Mouse (Mus musculus): ENCODE data around the gene Mapt.
"Not testable (repeated sequence)": the region's sequence is repeated elsewhere in the genome, so short reads cannot be mapped to it uniquely, and the experiment has no call there.

Mapt gene

DNA sequence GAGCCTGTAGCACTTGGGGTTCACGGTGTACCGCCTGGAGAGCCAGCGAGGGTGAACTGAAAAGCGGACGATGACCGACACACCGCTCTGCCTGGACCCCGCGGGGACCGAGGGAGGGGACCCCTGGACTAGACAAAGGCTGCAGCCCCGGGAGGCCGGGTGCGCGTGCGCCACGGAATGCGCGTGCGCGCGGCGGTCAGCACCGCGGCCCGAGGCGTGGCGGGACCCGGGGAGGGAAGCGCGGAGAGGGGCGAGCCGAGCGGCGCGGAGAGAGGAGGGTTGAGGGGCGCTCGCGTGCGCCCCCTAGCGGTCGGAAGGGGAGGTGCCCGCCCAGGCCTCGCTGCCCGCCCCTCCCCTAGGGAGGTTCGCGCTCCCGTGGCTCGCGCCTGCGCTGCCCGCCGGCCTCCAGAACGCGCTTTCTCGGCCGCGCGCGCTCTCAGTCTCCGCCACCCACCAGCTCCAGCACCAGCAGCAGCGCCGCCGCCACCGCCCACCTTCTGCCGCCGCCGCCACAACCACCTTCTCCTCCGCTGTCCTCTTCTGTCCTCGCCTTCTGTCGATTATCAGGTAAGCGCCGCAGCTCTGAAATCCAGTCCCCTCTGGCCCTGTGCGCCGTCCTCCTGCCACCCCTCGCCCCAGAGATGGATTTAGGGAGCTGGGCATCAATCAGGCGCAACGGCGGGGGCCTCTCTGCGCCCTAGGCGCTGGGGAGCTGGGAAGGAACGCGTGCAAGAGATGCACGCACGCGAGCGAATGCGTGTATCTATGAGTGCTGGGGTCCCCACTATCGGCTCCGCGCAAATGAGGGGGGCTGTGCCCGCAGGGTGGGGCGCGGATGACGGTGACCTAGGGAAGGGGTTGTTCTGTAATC, at the start of gene Mapt:
Mapt (plus strand) TSS at position 350 of the 871 bp plus-strand sequence.
- peak; percentile 93 to 94 for DNase-seq (ENCODE audit: low spot score in 2 of 2)

DNA sequence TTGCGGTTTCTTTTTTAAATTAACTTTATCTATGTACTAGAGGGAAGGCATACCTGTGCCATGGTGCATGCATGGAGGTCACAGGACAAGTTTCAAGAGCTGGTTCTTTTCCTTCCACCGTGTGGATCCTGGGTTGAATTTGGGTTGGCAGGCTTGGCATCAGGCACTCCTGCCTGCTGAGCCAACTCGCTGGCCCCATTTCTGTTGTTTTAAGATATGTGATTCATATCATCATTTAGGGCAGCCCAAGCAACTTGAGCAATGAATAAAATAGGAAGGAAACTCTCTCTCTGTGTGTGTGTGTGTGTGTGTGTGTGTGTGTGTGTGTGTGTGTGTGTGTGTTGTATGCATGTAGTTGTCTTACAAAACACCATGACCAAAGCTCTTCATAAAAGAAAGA, 49.0 kb upstream of the Mapt start:
- DNase-seq (ENCODE audit: low spot score in 2 of 2) = no peak

DNA sequence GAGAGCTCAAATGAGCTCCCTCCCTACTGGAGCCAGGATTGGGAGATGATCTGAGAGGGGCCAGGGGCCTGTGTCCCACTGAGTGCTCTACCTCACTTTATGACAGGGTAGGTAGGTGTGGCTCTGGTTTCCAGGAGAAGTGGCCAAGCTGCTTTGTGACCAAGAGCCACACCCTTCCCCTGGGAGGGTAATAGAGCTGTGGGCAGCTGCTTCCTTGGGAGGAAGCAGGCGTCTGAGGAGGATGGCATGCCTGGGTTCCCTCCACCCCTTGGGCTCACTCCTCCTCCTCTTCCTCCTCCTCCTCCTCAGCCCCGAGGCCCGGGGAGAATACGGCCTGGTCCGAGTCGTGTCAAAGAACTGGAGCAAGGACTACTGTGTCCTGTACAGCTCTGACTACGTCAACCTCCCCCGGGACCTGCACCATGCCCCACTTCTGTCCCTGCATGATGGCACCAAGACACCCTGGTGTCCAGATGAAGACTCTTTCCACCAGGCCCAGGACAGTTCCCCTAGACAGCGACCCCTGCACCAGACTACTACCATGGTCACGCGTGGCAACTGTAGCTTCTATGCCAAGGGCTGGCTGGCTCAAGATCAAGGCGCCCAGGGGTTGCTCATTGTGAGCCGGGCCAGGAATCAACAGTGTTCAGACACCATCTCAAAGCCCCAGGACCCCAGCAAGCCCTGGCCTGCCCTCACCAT, 44.9 kb upstream of the Mapt start, which contains the start of gene Sppl2c:
Sppl2c (plus strand) TSS at position 193 of the 702 bp plus-strand sequence.
- no peak for DNase-seq (ENCODE audit: low spot score in 2 of 2)

DNA sequence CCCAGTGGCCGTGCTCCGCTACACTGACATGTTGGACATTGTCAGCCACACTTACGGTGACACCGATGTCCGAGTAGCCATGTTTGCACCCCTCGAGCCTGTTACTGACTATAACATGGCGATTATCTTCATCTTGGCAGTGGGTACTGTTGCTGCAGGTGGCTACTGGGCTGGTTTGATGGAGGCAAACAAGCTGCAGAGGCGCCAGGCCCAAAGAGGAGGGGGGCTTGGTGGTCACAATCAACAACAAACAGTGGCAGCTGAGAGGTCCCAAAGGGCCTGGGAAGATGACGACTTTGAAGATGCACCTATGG, 44.4 kb upstream of the Mapt start:
- DNase-seq (ENCODE audit: low spot score in 2 of 2) = no peak

DNA sequence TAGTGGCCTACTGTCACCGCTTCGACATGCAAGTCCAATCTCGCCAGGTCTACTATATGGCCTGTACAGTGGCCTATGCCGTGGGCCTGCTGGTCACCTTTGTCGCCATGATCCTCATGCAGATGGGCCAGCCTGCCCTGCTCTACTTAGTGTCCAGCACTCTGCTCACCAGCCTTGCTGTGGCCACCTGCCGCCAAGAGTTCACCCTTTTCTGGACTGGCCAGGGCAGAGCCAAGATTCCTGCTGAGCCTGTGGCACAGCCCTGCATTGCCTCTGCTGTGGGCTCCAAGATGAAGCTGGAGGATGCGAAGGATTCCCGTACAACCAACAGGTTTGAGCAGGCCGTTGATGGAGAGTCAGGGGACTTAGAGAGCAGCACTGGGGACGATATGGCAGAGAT, 43.4 kb upstream of the Mapt start:
- no peak for DNase-seq (ENCODE audit: low spot score in 2 of 2)

DNA sequence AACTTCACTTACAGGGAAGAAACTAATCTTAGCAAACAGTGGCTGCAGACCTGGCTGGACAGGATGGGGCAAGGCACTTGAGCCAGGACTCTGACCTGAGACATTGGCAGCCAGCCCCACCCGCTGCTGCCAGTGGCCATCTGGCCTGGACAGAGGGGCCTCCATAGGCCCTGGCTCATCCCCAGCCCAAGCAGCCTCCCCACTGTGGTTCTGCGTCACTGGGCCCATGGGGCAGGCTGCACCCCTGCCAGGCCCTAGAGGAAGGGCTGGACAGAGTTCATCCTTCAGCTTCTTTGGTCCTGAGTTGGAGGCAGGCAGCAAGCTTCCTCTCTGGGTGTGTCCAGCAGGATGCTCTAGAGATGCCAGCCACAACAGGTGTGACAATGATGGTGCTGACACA, 41.2 kb upstream of the Mapt start:
- no peak for DNase-seq (ENCODE audit: low spot score in 2 of 2)

DNA sequence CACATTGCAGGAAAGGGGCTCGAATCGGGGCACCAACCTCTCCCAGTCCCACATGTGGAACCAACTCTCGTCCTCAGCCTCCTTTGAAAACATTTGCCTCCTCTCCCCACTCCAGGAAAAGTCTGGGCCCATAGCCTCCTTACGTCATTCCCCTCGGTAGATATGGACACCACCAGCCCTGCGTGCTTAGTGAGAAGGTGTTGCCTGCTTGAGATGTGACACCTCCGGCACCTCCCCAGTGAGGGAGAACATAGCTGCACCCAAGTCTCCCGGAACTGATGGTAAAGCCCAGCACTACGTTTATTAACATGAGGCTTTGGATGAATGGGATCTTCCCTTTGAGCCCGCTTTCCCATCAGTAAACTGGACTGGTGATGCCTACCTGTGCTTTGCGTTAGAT, 35.8 kb upstream of the Mapt start:
- DNase-seq (ENCODE audit: low spot score in 2 of 2) = no peak

DNA sequence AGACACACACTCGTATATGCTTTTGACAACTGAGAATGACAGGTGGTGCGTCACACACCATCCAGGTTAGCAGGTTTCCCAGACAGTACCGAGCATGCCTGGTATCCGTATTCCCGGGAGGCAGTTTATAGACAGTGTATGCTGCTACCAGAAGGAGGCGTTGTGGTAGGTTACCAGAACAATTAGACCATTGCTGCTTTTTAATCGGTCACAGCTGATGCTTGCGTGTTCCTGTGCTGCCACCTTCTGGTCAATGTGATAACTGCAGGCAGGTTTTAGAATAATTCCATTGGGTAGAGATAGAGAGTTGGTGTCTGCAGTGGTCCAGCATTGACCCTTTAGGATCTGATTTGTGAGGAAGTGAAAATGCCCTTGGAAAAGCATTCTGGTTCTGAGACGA, 35.4 kb upstream of the Mapt start:
- DNase-seq (ENCODE audit: low spot score in 2 of 2) = peak; percentile 98

DNA sequence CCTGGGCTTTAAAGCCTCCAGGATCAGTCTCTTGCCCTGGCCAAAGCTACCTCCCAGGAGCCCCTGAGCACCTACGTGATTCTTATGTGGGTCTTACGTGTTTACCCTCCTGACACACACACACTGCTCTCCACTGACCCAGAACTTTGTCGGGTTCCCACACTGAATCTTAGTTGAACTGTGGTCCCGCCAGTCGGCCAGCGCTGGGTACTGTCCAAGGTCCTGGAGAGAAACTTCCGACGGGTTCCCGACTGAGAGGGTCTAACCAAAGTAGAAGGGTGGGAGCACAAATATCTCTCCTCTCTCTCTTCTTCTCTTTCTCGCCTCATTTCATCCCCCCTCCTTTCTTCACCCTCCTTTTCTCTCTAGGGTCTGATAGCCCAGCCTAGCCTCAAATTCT, 33.3 kb upstream of the Mapt start:
- no peak for DNase-seq (ENCODE audit: low spot score in 2 of 2)

DNA sequence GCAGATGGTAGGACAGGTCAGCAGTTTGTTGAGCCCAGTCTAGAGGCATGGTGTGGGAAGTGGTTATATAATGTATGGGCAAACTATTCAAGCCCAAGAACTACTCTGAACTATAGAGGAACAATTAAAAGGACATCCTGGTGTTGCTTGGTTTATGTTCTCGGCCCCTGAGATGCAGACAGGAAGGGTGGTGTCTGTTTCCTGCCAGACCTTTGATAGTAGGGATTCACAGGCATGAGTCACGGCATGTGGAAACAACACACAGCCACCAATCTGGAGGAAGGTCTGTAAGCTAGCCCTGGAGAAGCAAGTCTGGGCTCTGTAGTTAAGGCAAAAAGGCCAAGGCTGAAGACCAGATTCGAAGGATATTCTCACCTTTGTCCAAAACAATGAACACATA, 27.9 kb upstream of the Mapt start:
- no peak for DNase-seq (ENCODE audit: low spot score in 2 of 2)

DNA sequence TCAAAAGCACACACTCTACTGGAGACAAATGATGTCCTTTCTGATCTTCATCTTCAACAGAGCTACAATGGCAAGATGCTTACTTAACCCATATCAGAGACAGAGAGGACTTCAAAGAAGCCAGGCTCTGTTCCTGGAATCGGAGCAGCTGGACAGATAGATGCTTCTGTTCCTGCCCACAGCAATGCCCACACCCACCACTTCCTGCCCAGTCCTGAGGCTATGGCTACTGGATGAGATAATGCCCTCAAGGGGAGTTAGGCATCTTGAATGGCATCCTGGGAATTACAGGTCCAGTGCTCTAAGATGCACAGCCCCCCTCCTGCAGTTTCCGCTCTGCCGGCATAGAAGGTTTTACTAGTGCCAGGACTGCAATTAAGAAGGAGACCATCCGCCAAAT, 24.6 kb upstream of the Mapt start:
- no peak for DNase-seq (ENCODE audit: low spot score in 2 of 2)

DNA sequence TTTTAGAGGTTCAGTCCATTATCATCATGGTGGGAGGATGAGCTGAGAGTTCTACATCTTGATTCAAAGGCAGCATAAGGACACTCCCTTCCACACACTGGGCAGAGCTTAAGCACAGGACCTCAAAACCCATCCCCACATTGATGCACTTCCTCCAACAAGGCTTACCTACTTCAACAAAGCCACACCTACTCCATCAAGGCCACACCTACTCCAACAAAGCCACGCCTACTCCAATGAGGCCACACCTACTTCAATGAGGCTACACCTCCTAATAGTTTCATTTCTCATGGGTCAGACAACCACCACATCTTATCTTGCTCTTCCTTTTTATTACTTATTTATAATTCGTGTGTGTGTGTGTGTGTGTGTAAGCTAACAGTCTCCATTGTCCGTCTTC, 22.1 kb upstream of the Mapt start:
- DNase-seq (ENCODE audit: low spot score in 2 of 2) = no peak

DNA sequence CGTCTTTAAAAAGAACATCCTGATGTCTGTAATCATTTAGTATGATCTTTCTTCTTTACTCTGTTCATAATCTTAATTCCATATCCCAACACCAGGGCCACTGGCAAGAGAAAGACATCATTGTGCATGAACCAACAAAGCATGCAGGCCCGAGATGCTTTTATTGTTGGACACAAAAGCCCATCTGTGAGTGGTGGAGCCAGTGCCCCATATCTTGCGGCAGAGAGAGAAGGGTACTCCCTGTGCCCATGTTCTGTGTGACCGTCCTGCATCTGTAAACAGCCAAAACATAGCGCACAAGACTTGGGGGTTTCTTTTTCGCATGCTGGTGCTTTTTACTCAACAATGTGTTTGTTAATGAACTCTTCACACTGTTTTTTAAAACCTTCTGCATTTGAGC, 19.9 kb upstream of the Mapt start:
- DNase-seq (ENCODE audit: low spot score in 2 of 2) = no peak

DNA sequence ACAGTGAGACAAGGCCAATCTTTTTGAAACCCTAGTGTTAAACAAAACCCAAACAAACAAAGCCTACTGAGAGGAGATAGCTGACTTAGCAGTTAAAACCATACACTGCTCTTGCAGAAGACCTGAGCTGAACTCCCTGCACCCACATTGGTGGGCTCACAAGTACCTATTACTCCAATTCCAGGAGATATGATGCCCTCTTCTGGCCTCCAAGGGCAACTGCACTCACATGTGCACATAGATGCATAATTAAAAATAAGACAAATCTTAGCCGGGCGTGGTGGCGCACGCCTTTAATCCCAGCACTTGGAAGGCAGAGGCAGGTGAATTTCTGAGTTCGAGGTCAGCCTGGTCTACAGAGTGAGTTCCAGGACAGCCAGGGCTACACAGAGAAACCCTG, 17.1 kb upstream of the Mapt start:
- not testable (repeated sequence) for DNase-seq (ENCODE audit: low spot score in 2 of 2)

DNA sequence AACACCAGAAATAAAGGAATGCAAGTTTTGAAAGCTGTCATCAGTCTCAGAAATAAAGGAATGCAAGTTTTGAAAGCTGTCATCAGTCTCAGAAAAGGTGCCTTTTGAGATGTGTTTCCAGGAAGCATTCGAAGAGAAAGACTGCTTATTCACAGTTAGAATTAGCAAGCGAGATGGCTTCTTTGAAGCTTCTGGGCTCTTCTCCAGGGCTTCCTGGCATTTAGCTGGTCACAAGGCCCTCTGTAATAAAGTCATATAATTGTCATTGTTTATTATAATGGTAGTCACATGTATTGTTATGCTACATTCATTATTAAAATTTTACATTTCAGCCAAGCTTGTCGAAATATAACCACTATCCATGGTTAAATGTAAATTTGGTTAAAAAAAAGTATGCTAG, 13.1 kb upstream of the Mapt start:
- no peak for DNase-seq (ENCODE audit: low spot score in 2 of 2)

DNA sequence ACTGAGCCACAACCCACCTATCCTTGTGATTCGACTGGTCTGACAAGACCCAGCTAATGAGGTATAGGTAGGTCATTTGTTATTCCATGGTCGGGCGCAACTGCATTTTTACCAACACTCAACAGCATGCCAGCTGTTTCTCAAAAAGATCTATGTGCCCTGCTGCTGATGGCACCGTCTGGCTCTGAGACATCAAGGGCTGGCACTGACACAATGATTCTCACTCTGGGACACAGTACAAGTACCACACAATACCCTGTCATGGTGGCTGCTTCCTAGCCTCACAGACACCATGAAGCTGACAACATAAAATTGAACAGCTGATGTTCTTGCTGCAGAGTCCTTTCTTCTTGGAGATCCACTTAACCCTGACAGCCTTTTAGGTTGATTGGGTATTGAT, 10.9 kb upstream of the Mapt start:
- DNase-seq (ENCODE audit: low spot score in 2 of 2) = no peak

DNA sequence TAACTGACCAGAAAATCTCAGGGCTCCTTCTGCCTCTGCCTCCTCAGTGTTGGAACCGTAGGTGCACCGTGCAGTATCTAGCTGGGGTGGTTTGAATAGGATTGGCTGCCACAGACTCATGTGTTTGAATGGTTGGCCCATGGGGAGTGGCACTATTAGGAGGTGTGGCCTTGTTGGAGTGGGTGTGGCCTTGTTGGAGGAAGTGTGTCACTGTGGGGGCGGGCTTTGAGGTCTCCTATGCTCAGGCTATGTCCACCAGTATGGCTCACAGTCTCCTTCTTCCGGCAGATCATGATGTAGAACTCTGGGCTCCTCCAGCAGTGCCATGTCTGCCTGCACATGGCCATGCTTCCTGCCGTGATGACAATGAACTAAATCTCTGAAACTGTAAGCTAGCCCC, 9.4 kb upstream of the Mapt start:
- no peak for DNase-seq (ENCODE audit: low spot score in 2 of 2)

DNA sequence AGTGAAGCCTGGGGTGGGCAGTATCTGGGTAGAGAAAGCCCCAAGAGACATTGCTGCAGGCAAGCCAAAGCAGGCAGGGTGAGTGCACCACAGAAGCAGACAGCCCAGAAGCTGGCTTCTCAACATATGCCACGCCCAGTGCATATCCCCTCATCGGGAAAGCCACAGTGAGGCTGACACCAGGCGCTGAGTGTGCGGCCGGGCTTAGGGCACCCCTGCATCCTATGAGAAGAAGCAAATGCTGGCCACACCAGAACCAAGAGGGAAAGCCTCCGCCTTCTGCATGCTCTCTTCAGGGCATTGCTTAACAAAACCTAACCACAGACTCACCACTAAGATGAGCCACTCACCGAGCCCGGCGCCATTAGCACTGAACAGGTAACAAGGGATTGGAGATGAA, 7.9 kb upstream of the Mapt start:
- no peak for DNase-seq (ENCODE audit: low spot score in 2 of 2)

DNA sequence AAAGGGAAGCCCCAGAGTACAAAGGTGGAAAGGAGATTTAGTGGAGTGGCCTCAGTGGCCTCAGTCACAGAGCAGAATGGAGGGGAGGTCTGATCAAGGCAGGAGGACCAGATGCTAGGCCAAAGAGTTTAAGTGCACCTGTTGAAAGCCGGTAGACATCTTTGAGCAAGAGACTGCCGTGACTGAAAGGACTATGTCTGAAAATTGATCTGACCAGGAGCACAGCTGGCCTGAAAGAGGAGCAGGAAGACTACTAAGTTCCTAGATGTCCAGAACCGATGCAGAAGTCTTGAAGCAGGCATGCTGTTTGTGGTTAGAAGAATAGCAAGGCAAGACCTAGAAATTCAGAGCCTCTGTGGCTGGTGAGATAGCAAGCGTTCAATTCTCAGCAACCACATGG, 1.8 kb upstream of the Mapt start:
- DNase-seq (ENCODE audit: low spot score in 2 of 2) = no peak

DNA sequence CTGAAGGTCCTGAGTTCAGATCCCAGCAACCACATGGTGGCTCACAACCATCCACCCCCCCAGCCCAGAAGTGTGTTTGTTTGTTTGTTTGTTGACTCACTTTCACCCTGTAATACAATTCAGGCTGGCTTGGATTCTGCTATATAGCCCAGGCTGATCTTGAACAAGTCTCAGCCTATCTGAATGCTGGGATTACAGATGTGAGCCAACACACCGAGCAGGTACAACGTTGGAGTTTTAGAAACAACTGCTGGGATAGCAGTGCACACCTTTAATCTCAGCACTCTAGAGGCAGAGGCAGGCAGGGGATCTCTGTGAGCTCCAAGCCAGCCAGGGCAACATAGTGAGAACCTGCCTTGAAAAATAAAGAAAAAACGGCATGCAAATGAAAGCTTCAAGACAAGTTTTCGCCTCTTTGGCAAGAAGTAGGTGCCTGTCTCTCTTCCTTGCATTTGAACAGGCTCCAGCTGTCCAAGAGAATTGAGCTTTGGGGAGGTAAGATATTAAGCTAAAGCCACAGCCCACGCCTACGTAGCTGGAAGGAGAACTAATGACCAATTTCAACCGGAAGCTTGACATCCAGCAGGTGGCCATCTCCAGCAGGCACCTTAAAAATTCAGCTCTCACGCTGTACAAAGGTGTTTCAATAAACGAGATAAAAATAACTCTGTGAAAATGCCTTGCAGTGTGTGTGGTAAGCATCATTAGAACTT, 968 bp upstream of the Mapt start:
- DNase-seq (ENCODE audit: low spot score in 2 of 2) = no peak

DNA sequence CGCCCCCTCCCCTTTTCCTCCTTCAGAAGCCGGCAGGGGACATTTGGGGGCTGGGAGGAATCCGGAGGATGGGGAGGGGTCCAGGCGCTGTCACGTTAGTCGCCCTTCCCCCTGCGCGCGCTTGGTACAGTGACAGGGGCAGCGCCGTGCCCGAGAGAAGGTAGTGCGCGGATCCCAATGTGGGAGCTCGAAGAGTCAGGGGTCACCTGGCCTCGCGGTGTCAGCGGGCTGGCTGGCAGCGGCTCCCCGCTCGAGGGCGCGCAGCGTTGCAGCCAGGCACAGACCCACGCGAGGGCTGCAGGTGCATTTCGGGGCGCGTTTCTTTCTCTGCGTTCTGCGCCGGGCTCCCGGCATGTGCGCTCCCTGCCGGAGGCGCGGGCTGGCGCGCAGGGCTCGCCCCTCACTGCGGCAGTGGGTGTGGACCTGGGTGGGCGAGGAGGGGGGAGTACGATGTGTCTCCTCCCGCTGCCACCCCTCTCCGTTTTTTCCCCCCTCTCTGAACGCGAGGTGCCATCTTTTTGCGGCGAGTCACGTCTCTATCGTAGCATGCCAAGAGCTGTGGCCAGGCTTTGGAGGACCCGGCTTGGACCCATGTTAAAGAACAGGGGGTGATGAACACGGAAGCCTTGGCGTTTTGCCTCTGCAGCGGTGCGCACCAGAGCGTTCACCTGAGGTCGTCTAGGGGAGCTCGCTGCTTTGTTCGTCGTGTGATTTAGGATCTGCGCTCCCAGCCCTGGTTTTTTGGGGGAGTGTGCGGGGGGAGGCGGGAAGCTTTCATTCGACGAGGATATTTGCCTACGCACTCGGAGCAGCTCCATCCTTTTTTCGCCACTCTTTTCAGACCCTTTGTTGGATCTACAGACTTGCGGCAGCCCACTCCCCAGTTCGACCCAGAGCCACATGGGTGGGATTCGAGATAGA, 1.2 kb downstream of the Mapt start:
- DNase-seq (ENCODE audit: low spot score in 2 of 2) = peak; percentile 71 to 76

DNA sequence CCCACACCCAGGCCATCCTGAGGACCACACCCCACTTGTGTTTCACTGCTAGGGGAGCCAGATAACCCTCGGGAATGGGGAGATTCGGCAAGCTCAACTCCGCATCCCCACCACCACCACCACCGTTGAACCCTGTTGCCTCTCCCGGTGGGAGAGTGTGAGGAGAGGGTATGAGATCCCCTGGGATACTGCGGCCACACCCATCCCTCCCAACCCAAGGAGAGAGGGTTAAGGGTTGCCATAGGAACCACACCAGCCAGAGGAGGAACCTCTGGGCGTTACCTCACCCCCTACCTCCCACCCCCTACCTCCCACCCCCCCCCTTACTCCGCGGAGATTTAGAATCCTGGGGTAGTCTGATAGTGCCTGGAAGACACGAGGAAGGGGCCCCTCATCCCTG, 1.9 kb downstream of the Mapt start:
- no peak for DNase-seq (ENCODE audit: low spot score in 2 of 2)
